Mouse (Mus musculus) forebrain, embryonic 13.5 days (tissue): ENCODE measurements around the gene Vmn2r9. TPM values are rescaled to one million over a fixed set of nuclear protein-coding genes. Genes with fewer than 3 reads are reported as not detected.
"Not testable (repeated sequence)": the region's sequence is repeated elsewhere in the genome, so short reads cannot be mapped to it uniquely, and the experiment has no call there.

Experiments used
- ATAC-seq: fragments of 200-750 bp; cut with Nextera tagmentation; 2 replicates; pipeline ENCODE4 v1.8.0; 2017
- H3K27ac ChIP-seq: fragments of 300-500 bp; sonication (generic); 2 replicates; pipeline ENCODE4 v1.5.1; 2015; ENCODE audit warnings: inconsistent platforms, mild to moderate bottlenecking, moderate library complexity
- H3K27me3 ChIP-seq: fragments of 300-500 bp; sonication (generic); 2 replicates; pipeline ENCODE4 v1.6.1; 2015; ENCODE audit warnings: mild to moderate bottlenecking, inconsistent platforms
- H3K36me3 ChIP-seq: fragments of 300-500 bp; sonication (generic); 2 replicates; pipeline ENCODE4 v1.6.1; 2015; ENCODE audit warnings: mild to moderate bottlenecking, inconsistent platforms; ENCODE audit not compliant: poor library complexity, severe bottlenecking
- H3K4me1 ChIP-seq: fragments of 300-500 bp; sonication (generic); 2 replicates; pipeline ENCODE4 v1.6.1; 2015; ENCODE audit warnings: inconsistent platforms
- H3K4me2 ChIP-seq: fragments of 300-500 bp; sonication (generic); 2 replicates; pipeline ENCODE4 v1.6.1; 2015; ENCODE audit warnings: inconsistent platforms, mild to moderate bottlenecking, moderate library complexity
- H3K4me3 ChIP-seq: fragments of 300-500 bp; sonication (generic); 2 replicates; pipeline ENCODE4 v1.5.1; 2015; ENCODE audit warnings: mild to moderate bottlenecking, inconsistent platforms
- H3K9ac ChIP-seq: fragments of 300-500 bp; sonication (generic); 2 replicates; pipeline ENCODE4 v1.6.1; 2015; ENCODE audit warnings: mild to moderate bottlenecking, inconsistent platforms
- H3K9me3 ChIP-seq: fragments of 300-500 bp; sonication (generic); replicated peaks from 2 replicates; pipeline ENCODE4 v1.6.1; 2016; ENCODE audit warnings: inconsistent platforms
- WGBS: fragments of 180-500 bp; shearing (Covaris S2); methylation state at CpG from one replicate; pipeline ENCODE4 v1.1.7; 2015; 5-methylcytosine and 5-hydroxymethylcytosine counted together
- polyA plus RNA-seq: library from polyadenylated mRNA; unstranded; fragments of >200 nt; fragmentation: Nextera tagmentation; extraction: Ambion mirVana; gene quantifications from 2 replicates; pipeline ENCODE4 v1.2.1, GENCODE M21; 2015

Gene Vmn2r9
- not detected in 2 replicates for polyA plus RNA-seq

- not testable (repeated sequence) for H3K27ac ChIP-seq, H3K36me3 ChIP-seq, H3K4me1 ChIP-seq, H3K4me2 ChIP-seq, H3K4me3 ChIP-seq, ATAC-seq, H3K9me3 ChIP-seq, H3K27me3 ChIP-seq, H3K9ac ChIP-seq
- WGBS = 88% methylated on average over 1 of the region's 1 CpGs
Measured at GRCm38 (mm10) chr5:108852501-108852900, at the start of gene Vmn2r9. Gene Vmn2r9, minus strand, starts transcription at chr5:108852601.

DNA sequence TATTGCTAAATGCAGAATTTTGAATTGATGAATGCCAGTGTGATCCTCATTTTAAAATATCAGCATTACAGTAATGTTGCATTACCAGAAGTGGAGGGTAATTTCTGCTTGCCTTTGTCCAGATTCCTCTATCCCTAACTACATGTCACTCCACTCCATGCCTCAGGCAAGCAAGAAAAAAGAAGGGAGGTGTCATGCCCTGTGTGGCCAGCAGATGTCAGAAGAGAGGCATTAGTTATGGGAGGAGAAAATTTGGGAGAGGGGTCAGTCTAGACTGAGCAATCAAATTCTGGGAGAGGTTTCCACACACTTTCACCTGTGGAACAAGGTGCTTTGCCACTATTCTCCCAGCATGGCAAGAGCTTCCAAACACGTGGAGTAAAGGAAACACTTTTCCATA lies 14.3 kb upstream of the Vmn2r9 start:
- not testable (repeated sequence) for H3K4me3 ChIP-seq, H3K36me3 ChIP-seq, H3K27me3 ChIP-seq, H3K27ac ChIP-seq, H3K4me1 ChIP-seq, ATAC-seq, H3K9me3 ChIP-seq, H3K9ac ChIP-seq, H3K4me2 ChIP-seq
- WGBS = 3% methylated on average over 1 of the region's 1 CpGs

DNA sequence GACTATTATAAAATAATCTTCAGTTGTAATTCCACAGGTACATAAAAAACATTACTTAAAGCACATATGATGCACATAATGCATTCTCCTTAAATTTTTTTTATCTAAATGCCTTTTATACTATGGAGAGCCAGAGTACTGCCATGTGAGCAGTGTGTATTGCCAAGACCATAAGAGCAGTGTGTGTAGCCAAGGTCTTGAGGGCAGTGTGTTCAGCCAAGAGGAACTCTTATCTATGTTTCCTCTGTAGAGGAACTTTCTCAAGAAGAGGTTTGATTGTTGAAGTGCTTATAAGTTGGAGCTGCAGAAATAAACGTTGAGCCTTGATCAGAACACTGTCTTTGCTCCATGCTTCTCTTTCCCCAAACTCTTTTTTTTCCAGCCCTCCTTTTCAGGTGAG lies 2.9 kb downstream of the Vmn2r9 start:
- H3K27me3 ChIP-seq = no peaks in the 10 kb centered on the region
- no peak overlapping the region for H3K27ac ChIP-seq
- H3K4me1 ChIP-seq = no peaks in the 10 kb centered on the region
- no peak overlapping the region for H3K9ac ChIP-seq
- no peaks in the 10 kb centered on the region for H3K9me3 ChIP-seq
- no peak for ATAC-seq
- no peak overlapping the region for H3K4me2 ChIP-seq
- H3K36me3 ChIP-seq = no peaks in the 10 kb centered on the region
- no peak overlapping the region for H3K4me3 ChIP-seq
- WGBS = 62% methylated on average over 1 of the region's 1 CpGs

DNA sequence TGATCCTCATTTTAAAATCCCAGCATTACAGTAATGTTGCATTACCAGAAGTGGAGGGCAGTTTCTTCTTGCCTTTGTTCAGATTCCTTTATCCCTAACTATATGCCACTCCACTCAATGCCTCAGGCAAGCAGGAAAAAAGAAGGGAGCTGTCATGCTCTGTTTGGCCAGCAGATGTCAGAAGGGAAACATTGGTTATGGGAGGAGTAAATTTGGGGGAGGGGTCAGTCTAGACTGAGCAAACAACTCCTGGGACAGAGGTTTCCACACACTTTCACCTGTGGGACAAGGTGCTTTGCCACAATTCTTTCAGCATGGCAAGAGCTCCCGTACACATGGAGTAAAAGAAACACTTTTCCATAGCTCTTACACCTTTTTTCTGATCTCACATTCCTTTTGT lies 16.2 kb downstream of the Vmn2r9 start:
- no peak overlapping the region for H3K27ac ChIP-seq
- WGBS = 79% methylated on average over 1 of the region's 1 CpGs
- no peak for ATAC-seq

DNA sequence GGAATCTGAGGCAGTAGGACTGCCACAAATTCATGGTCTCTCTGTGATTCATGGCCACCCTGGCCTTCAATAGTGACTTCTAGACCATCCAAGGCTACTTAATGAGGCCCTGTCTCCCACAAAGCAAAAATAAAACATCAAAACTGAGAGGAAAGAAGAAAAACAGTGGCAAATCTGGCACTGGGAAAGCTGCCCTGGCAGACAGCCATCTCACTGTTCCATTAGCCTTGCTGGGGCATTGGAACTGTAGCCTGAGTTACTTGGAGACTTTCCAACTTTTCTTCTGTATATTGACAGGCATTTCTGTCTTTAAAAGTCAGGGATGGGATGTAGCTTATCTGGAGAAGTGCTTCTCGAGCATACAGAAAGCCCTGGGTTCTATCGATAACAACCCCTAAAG lies 29.1 kb downstream of the Vmn2r9 start:
- Histone ChIP-seq H3K4me2 (no peak overlapping the region), H3K27ac (no peak overlapping the region), H3K36me3 (no peaks in the 10 kb centered on the region), H3K4me3 (no peak overlapping the region), H3K9me3 (no peaks in the 10 kb centered on the region), H3K9ac (no peak overlapping the region), H3K27me3 (no peaks in the 10 kb centered on the region), H3K4me1 (no peaks in the 10 kb centered on the region)
- 87% methylated on average over 2 of the region's 2 CpGs for WGBS
- ATAC-seq = no peak

More for the DNA sequence above, 16.2 kb downstream of the Vmn2r9 start:
- Histone ChIP-seq H3K9ac (no peak overlapping the region), H3K4me1 (no peaks in the 10 kb centered on the region), H3K4me2 (no peak overlapping the region), H3K4me3 (no peak overlapping the region), H3K27me3 (no peaks in the 10 kb centered on the region), H3K9me3 (no peaks in the 10 kb centered on the region), H3K36me3 (no peaks in the 10 kb centered on the region)

GRCm38 (mm10) chr5:108808750-108809149 lies 43.7 kb downstream of the Vmn2r9 start, which contains the start of gene Vmn2r8:
Gene Vmn2r8, minus strand, starts transcription at chr5:108808850.
- not testable (repeated sequence) for H3K36me3 ChIP-seq, H3K4me2 ChIP-seq, H3K27ac ChIP-seq, H3K4me1 ChIP-seq, H3K9me3 ChIP-seq, H3K27me3 ChIP-seq, ATAC-seq, H3K9ac ChIP-seq, H3K4me3 ChIP-seq
- WGBS = 81% methylated on average over 2 of the region's 2 CpGs

DNA sequence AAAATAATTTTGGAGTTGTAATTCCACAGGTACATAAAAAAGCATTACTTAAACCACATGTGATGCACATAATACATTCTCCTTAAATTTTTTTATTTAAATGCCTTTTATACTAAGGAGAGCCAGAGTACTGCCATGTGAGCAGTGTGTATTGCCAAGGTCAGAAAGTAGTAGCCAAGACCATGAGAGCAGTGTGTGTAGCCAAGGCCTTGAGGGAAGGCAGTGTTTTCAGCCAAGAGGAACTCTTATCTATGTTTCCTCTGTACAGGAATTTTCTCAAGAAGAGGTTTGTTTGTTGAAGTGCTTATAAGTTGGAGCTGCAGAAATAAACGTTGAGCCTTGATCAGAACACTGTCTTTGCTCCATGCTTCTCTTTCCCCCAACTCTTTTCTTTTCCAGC lies 48.8 kb downstream of the Vmn2r9 start:
- Histone ChIP-seq H3K36me3 (no peaks in the 10 kb centered on the region), H3K27ac (no peak overlapping the region), H3K4me2 (no peak overlapping the region), H3K4me3 (no peak overlapping the region), H3K27me3 (no peaks in the 10 kb centered on the region), H3K9me3 (no peaks in the 10 kb centered on the region), H3K9ac (no peak overlapping the region), H3K4me1 (no peaks in the 10 kb centered on the region)
- no peak for ATAC-seq
- 58% methylated on average over 1 of the region's 1 CpGs for WGBS

GRCm38 (mm10) chr5:108795263-108795662 lies 57.1 kb downstream of the Vmn2r9 start, which contains the start of gene Tmed11:
Gene Tmed11, minus strand, starts transcription at chr5:108795363.
- not testable (repeated sequence) for H3K27me3 ChIP-seq, ATAC-seq, H3K4me3 ChIP-seq, H3K9me3 ChIP-seq, H3K36me3 ChIP-seq, H3K4me1 ChIP-seq, H3K27ac ChIP-seq, H3K4me2 ChIP-seq, H3K9ac ChIP-seq
- 55% methylated on average over 2 of the region's 2 CpGs for WGBS

DNA sequence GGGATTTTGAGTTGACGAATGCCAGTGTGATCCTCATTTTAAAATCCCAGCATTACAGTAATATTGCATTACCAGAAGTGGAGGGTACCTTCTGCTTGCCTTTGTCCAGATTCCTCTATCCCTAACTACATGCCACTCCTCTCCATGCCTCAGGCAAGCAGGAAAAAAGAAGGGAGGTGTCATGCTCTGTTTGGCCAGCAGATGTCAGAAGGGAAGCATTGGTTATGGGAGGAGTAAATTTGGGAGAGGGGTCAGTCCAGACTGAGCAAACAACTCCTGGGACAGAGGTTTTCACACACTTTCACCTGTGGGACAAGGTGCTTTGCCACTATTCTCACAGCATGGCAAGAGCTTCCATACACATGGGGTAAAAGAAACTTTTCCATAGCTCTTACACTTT lies 62.0 kb downstream of the Vmn2r9 start:
- not testable (repeated sequence) for H3K4me2 ChIP-seq, H3K27ac ChIP-seq, H3K9ac ChIP-seq, ATAC-seq, H3K4me3 ChIP-seq, H3K9me3 ChIP-seq, H3K36me3 ChIP-seq, H3K27me3 ChIP-seq, H3K4me1 ChIP-seq
- WGBS = 37% methylated on average over 1 of the region's 1 CpGs

Other genes with a start within 250 kb of the Vmn2r9 start
- 45.3 and 50.5 TPM in 2 replicates for gene Gak, start 222.8 kb downstream of the Vmn2r9 start, polyA plus RNA-seq
- gene Tmem175, start 222.8 kb downstream of the Vmn2r9 start, polyA plus RNA-seq = 19.9 and 20.0 TPM in 2 replicates
- gene Idua, start 192.3 kb downstream of the Vmn2r9 start, polyA plus RNA-seq = 7.7 and 7.9 TPM in 2 replicates
- gene Dgkq, start 182.9 kb downstream of the Vmn2r9 start, polyA plus RNA-seq = 13.7 and 19.0 TPM in 2 replicates
- gene Slc26a1, start 177.0 kb downstream of the Vmn2r9 start, polyA plus RNA-seq = 1.5 and 1.6 TPM in 2 replicates
- 5.5 and 5.6 TPM in 2 replicates for gene Fgfrl1, start 160.2 kb downstream of the Vmn2r9 start, polyA plus RNA-seq
- not detected in 2 replicates for gene Rnf212, start 77.6 kb downstream of the Vmn2r9 start, polyA plus RNA-seq
- not detected in 2 replicates for gene Tmed11, start 57.2 kb downstream of the Vmn2r9 start, polyA plus RNA-seq
- not detected in 2 replicates for gene Vmn2r8, start 43.8 kb downstream of the Vmn2r9 start, polyA plus RNA-seq
- gene Vmn2r10, start 153.9 kb upstream of the Vmn2r9 start, polyA plus RNA-seq = not detected in 2 replicates
- gene Vmn2r11, start 207.0 kb upstream of the Vmn2r9 start, polyA plus RNA-seq = not detected in 2 replicates
- gene Vmn2r12, start 245.3 kb upstream of the Vmn2r9 start, polyA plus RNA-seq = not detected in 2 replicates